Mouse (Mus musculus): ENCODE measurements at regions not wholly inside any gene's neighbourhood (a gene's known extent, or its start where the extent isn't known, plus 50 kb on each side); places are given as distances from the start of the nearest gene placed in this dataset.

DNA sequence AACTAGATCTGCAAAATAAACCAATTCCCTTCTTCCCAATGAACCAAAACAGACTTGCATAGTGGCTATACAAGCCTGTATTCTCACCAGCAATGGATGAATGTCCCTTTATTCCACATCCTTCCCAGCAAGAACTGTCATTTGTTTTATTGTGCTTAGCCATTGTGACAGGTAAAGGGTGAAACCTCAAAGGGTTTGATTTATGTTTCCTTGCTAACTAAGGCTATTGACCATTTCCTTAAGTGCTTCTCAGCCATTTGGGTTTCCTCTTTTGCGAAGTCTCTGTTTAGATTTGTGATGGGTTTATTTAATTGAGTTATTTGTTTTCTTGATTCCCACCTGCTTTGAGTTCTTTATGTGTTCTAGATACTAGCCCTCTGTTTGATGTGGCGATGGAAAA lies 281.5 kb downstream of the Klf6 start:
- TF ChIP-seq USF1 (IDR thresholded peaks at IDR 0.05; ENCODE audit: low read depth): no peak
- TF ChIP-seq MYOG (IDR thresholded peaks at IDR 0.05; ENCODE audit: control insufficient read depth in 1 of 3, insufficient read depth in 1 of 3, insufficient read length in 2 of 3, low read depth in 2 of 3): no peak
- no peak for TF ChIP-seq POLR2A (IDR thresholded peaks at IDR 0.05; ENCODE audit: insufficient read length, low read depth)
- TF ChIP-seq MYOD1 (IDR thresholded peaks at IDR 0.05; ENCODE audit: control insufficient read depth in 1 of 3, insufficient read length in 2 of 3, low read depth in 2 of 3): no peak
- TF ChIP-seq POLR2AphosphoS2 (IDR thresholded peaks at IDR 0.05; ENCODE audit: insufficient read length, low read depth): no peak
- TF ChIP-seq MAX (IDR thresholded peaks at IDR 0.05; ENCODE audit: low read depth): no peak
- TF ChIP-seq SRF (IDR thresholded peaks at IDR 0.05; ENCODE audit: control insufficient read depth, insufficient read length, low read depth): no peak
- TF ChIP-seq TCF12 (IDR thresholded peaks at IDR 0.05; ENCODE audit: insufficient read depth, poor library complexity, severe bottlenecking): no peak
- no peak for TF ChIP-seq E2F4 (IDR thresholded peaks at IDR 0.05; ENCODE audit: insufficient read depth)
- TF ChIP-seq TCF3 (IDR thresholded peaks at IDR 0.05; ENCODE audit: insufficient read length, low read depth): no peak
- no peak for TF ChIP-seq CEBPB (IDR thresholded peaks at IDR 0.05; ENCODE audit: insufficient read depth, poor library complexity, severe bottlenecking)

Measured in myocyte (in vitro differentiated cells).